ENCODE assay signal across 9 mouse cellular contexts in genomic region chr2:19521662-19522061, GRCm38 (mm10). TPM values are rescaled to one million over a fixed set of nuclear protein-coding genes. Genes with fewer than 3 reads are reported as not detected.
DNase-seq lines count a peak whose midpoint lies in the region; ATAC-seq and TF ChIP-seq lines count a peak whose summit lies in the region.
"Had no signal": no experiment of that assay in that cellular context is flagged by ENCODE, and none has a peak within 500 bp of the region (broad histone marks: within the 10 kb centered on the region; RNA-seq: fewer than 3 reads in every experiment).

No protein-coding gene starts in this region.

- no peaks in the 10 kb centered on the region for H3K9me3 ChIP-seq in heart, postnatal 0 days (replicated peaks; ENCODE audit: control insufficient read depth, low read length)
- no peaks in the 10 kb centered on the region for H3K9me3 ChIP-seq in MEL (replicated peaks; ENCODE audit: insufficient read depth, low read length)
- H3K9me3 ChIP-seq in forebrain, embryonic 12.5 days: no peaks in the 10 kb centered on the region

- no peaks in the 10 kb centered on the region for H3K4me1 ChIP-seq in heart, postnatal 0 days (ENCODE audit: control insufficient read depth, insufficient read depth)
- H3K4me1 ChIP-seq in MEL (ENCODE audit: control insufficient read depth in 1 of 2, insufficient read depth in 2 of 2, low read length in 2 of 2): no peaks in the 10 kb centered on the region
- H3K4me1 ChIP-seq in forebrain, embryonic 12.5 days: peaks cover 6% of the 10 kb centered on the region

- no peak overlapping the region for H3K27ac ChIP-seq in heart, postnatal 0 days (ENCODE audit: low read depth)
- no peak overlapping the region for H3K27ac ChIP-seq in MEL (ENCODE audit: control insufficient read depth, low read depth, low read length)
- H3K27ac ChIP-seq in forebrain, embryonic 12.5 days: no peak overlapping the region

- no peak overlapping the region for H3K4me2 ChIP-seq in heart, postnatal 0 days (ENCODE audit: low read depth, low read length)
- H3K4me2 ChIP-seq in forebrain, embryonic 12.5 days: no peak overlapping the region

- TF ChIP-seq CTCF in heart, postnatal 0 days (IDR thresholded peaks at IDR 0.05; ENCODE audit: low read depth): peak; percentile 51
- peak in 2 of 3 experiments; percentile 12 to 16; a peak in 2 of 6 replicates for TF ChIP-seq CTCF in MEL (IDR thresholded peaks at IDR 0.05 in 2 of 3, conservative IDR thresholded peaks at IDR 0.05 in 1 of 3; ENCODE audit: control insufficient read depth in 1 of 3, insufficient read depth in 1 of 3, low read depth in 2 of 3, low read length in 3 of 3, poor library complexity in 1 of 3, severe bottlenecking in 1 of 3)

- no peak overlapping the region for H3K4me3 ChIP-seq in heart, postnatal 0 days (ENCODE audit: low read depth, low read length)
- H3K4me3 ChIP-seq in MEL (ENCODE audit: control insufficient read depth in 1 of 2, insufficient read depth in 1 of 2, low read depth in 2 of 2, low read length in 2 of 2): no peak overlapping the region
- H3K4me3 ChIP-seq in forebrain, embryonic 12.5 days (replicated peaks): no peak overlapping the region

- 0 out of 2 replicates have a peak, but pooled peaks cover 3% of the 10 kb centered on the region for H3K27me3 ChIP-seq in heart, postnatal 0 days (ENCODE audit: control insufficient read depth, insufficient read depth, low read length)
- peaks cover 0 to 3% of the 10 kb centered on the region in 2 experiments; a peak in 2 of 4 replicates for H3K27me3 ChIP-seq in MEL (ENCODE audit: control insufficient read depth in 1 of 2, insufficient read depth in 2 of 2, low read length in 2 of 2)
- peaks cover 11% of the 10 kb centered on the region for H3K27me3 ChIP-seq in forebrain, embryonic 12.5 days

- H3K79me2 ChIP-seq in MEL (ENCODE audit: control insufficient read depth, insufficient read depth, low read length, poor library complexity): no peaks in the 10 kb centered on the region

- no peak for TF ChIP-seq EP300 in heart, postnatal 0 days (IDR thresholded peaks at IDR 0.05; ENCODE audit: low read depth)
- no peak for TF ChIP-seq EP300 in MEL (IDR thresholded peaks at IDR 0.05; ENCODE audit: low read depth in 1 of 2, low read length in 2 of 2)

- DNase-seq in heart, postnatal 0 days (ENCODE audit: low spot score): peak; percentile 15
- no peak for DNase-seq in heart, adult 9 months (ENCODE audit: low spot score in 2 of 2)
- no peak for DNase-seq in MEL (ENCODE audit: low read depth, low spot score)
- DNase-seq in frontal cortex, postnatal 36 days (ENCODE audit: low spot score in 2 of 2): peak; percentile 31 to 61
- DNase-seq in lung, postnatal 25 days (ENCODE audit: low spot score): peak; percentile 12
- no peak for DNase-seq in urinary bladder, postnatal 36 days (ENCODE audit: low spot score in 2 of 2)
- no peak for DNase-seq in gastrocnemius, adult 8-10 months (ENCODE audit: low spot score in 2 of 2)

- H3K9ac ChIP-seq in heart, postnatal 0 days (replicated peaks; ENCODE audit: low read depth, low read length): no peak overlapping the region
- H3K9ac ChIP-seq in MEL (ENCODE audit: control insufficient read depth, low read depth, low read length, poor library complexity, severe bottlenecking): no peak overlapping the region
- no peak overlapping the region for H3K9ac ChIP-seq in forebrain, embryonic 12.5 days

- ATAC-seq in heart, postnatal 0 days (ENCODE audit: insufficient read depth, low read depth): no peak
- no peak for ATAC-seq in forebrain, embryonic 12.5 days (ENCODE audit: low FRiP score)

- whole genome bisulfite sequencing in heart, postnatal 0 days: 19% methylated on average over 7 of the region's 7 CpGs
- WGBS in forebrain, embryonic 12.5 days: 38% methylated on average over 7 of the region's 7 CpGs

- no peak for TF ChIP-seq POLR2A in MEL (IDR thresholded peaks at IDR 0.05; ENCODE audit: control insufficient read depth in 1 of 2, insufficient read depth in 1 of 2, low read depth in 1 of 2, low read length in 2 of 2, poor library complexity in 1 of 2)

- no peaks in the 10 kb centered on the region for H3K36me3 ChIP-seq in heart, postnatal 0 days (replicated peaks; ENCODE audit: control insufficient read depth, insufficient read depth, low read length)
- no peaks in the 10 kb centered on the region for H3K36me3 ChIP-seq in MEL (ENCODE audit: control insufficient read depth in 1 of 2, insufficient read depth in 2 of 2, low read length in 2 of 2)
- no peaks in the 10 kb centered on the region for H3K36me3 ChIP-seq in forebrain, embryonic 12.5 days (replicated peaks)

- TF ChIP-seq RAD21 in MEL (IDR thresholded peaks at IDR 0.05; ENCODE audit: low read depth, low read length): no peak

TF ChIP-seq in MEL, 35 proteins besides CTCF, POLR2A, EP300 and RAD21:
- no peak for TF ChIP-seq ZMIZ1 (IDR thresholded peaks at IDR 0.05; ENCODE audit: low read depth, low read length)
- TF ChIP-seq POLR2AphosphoS2 (IDR thresholded peaks at IDR 0.05; ENCODE audit: low read length): no peak
- TF ChIP-seq POLR2AphosphoS5 (IDR thresholded peaks at IDR 0.05; ENCODE audit: borderline replicate concordance, low read depth, low read length): no peak
- no peak for TF ChIP-seq MEF2A (IDR thresholded peaks at IDR 0.05; ENCODE audit: extremely low read depth, insufficient replicate concordance, low read depth, low read length, poor library complexity, severe bottlenecking)
- no peak for TF ChIP-seq MAFK (IDR thresholded peaks at IDR 0.05; ENCODE audit: borderline replicate concordance, low read depth, low read length)
- TF ChIP-seq MAZ (IDR thresholded peaks at IDR 0.05; ENCODE audit: low read depth, low read length): no peak
- no peak for TF ChIP-seq ELF1 (IDR thresholded peaks at IDR 0.05; ENCODE audit: low read depth, low read length)
- TF ChIP-seq TCF12 (IDR thresholded peaks at IDR 0.05; ENCODE audit: low read depth, low read length): no peak
- no peak for TF ChIP-seq HCFC1 (IDR thresholded peaks at IDR 0.05; ENCODE audit: low read depth, low read length)
- no peak for TF ChIP-seq GABPA (IDR thresholded peaks at IDR 0.05; ENCODE audit: low read depth, low read length)
- TF ChIP-seq NRF1 (IDR thresholded peaks at IDR 0.05; ENCODE audit: insufficient read depth, low read depth, low read length, poor library complexity, severe bottlenecking): no peak
- no peak for TF ChIP-seq ETS1 (IDR thresholded peaks at IDR 0.05; ENCODE audit: low read depth, low read length)

RNA-seq across cellular contexts. Expression of gene 4921504E06Rik, which starts 32.1 kb away (rescaled TPM):
- total RNA-seq in heart, postnatal 0 days (2014; rRNA removed; ENCODE audit: low replicate concordance): not detected in 2 replicates
- polyA plus RNA-seq in heart, postnatal 0 days (2015; fragmentation: Nextera tagmentation; extraction: Ambion mirVana): 0.07 TPM in 1 of 2 replicates, not detected in the other
- total RNA-seq in MEL (2012; rRNA removed): not detected in 2 replicates
- polyA plus RNA-seq in MEL (2012; ENCODE audit: insufficient read depth in 1 of 2, insufficient read length in 2 of 2, low read depth in 1 of 2, low replicate concordance in 2 of 2, missing spikeins in 1 of 2): not detected
- polyA plus RNA-seq in forebrain, embryonic 12.5 days (2016; fragmentation: Nextera tagmentation; extraction: Ambion mirVana): not detected in 2 replicates
- total RNA-seq in gastrocnemius, adult 8-10 months (2022): not detected
- polyA plus RNA-seq: heart, embryonic 16.5 days had no signal

Comparison
In these comparisons a context has a peak if more than half of its experiments do, and no peak if none do; other contexts are left out.
1. DNase-seq: peak in heart, postnatal 0 days (single experiment), frontal cortex, postnatal 36 days (2 of 2) and lung, postnatal 25 days (single experiment); none in heart, adult 9 months (0 of 2), MEL (single experiment), urinary bladder, postnatal 36 days (0 of 2) and gastrocnemius, adult 8-10 months (0 of 2).